Mouse (Mus musculus) midbrain, embryonic 13.5 days (tissue): ENCODE results near the gene Ccdc3. TPM values are rescaled to one million over a fixed set of nuclear protein-coding genes. Genes with fewer than 3 reads are reported as not detected.
"Not testable (repeated sequence)": the region's sequence is repeated elsewhere in the genome, so short reads cannot be mapped to it uniquely, and the experiment has no call there.

Experiments used
- ATAC-seq: fragments of 200-750 bp; cut with Nextera tagmentation; 2 replicates; pipeline ENCODE4 v1.8.0; 2017; ENCODE audit warnings: mild to moderate bottlenecking, moderate TSS enrichment, moderate library complexity
- H3K27ac ChIP-seq: fragments of 300-500 bp; sonication (generic); 2 replicates; pipeline ENCODE4 v1.5.1; 2015; ENCODE audit warnings: inconsistent platforms, mild to moderate bottlenecking, moderate library complexity
- H3K27me3 ChIP-seq: fragments of 300-500 bp; sonication (generic); 2 replicates; pipeline ENCODE4 v1.6.1; 2015; ENCODE audit warnings: mild to moderate bottlenecking, inconsistent platforms
- H3K36me3 ChIP-seq: fragments of 300-500 bp; sonication (generic); 2 replicates; pipeline ENCODE4 v1.6.1; 2015; ENCODE audit warnings: mild to moderate bottlenecking, inconsistent platforms
- H3K4me1 ChIP-seq: fragments of 300-500 bp; sonication (generic); replicated peaks from 2 replicates; pipeline ENCODE4 v1.6.1; 2015; ENCODE audit warnings: inconsistent platforms
- H3K4me2 ChIP-seq: fragments of 300-500 bp; sonication (generic); replicated peaks from 2 replicates; pipeline ENCODE4 v1.6.1; 2015; ENCODE audit warnings: moderate library complexity, mild to moderate bottlenecking, inconsistent platforms
- H3K4me3 ChIP-seq: fragments of 300-500 bp; sonication (generic); replicated peaks from 2 replicates; pipeline ENCODE4 v1.5.1; 2015; ENCODE audit warnings: mild to moderate bottlenecking, inconsistent platforms
- H3K9ac ChIP-seq: fragments of 300-500 bp; sonication (generic); replicated peaks from 2 replicates; pipeline ENCODE4 v1.6.1; 2015; ENCODE audit warnings: mild to moderate bottlenecking, inconsistent platforms
- H3K9me3 ChIP-seq: fragments of 300-500 bp; sonication (generic); 2 replicates; pipeline ENCODE4 v1.6.1; 2016; ENCODE audit warnings: mild to moderate bottlenecking, inconsistent platforms
- WGBS: fragments of 180-500 bp; shearing (Covaris S2); methylation state at CpG from one replicate; pipeline ENCODE4 v1.1.7; 2015; 5-methylcytosine and 5-hydroxymethylcytosine counted together
- polyA plus RNA-seq: library from polyadenylated mRNA; unstranded; fragments of >200 nt; fragmentation: Nextera tagmentation; extraction: Ambion mirVana; gene quantifications from 2 replicates; pipeline ENCODE4 v1.2.1, GENCODE M21; 2015

Ccdc3 gene
- polyA plus RNA-seq, 1 experiment from 2014 or later: 8.6 TPM

GRCm38 (mm10) chr2:5222571-5222970 is 85.0 kb downstream of the Ccdc3 start:
- 76% methylated on average over 2 of the region's 2 CpGs for WGBS
- ATAC-seq: no peak

DNA sequence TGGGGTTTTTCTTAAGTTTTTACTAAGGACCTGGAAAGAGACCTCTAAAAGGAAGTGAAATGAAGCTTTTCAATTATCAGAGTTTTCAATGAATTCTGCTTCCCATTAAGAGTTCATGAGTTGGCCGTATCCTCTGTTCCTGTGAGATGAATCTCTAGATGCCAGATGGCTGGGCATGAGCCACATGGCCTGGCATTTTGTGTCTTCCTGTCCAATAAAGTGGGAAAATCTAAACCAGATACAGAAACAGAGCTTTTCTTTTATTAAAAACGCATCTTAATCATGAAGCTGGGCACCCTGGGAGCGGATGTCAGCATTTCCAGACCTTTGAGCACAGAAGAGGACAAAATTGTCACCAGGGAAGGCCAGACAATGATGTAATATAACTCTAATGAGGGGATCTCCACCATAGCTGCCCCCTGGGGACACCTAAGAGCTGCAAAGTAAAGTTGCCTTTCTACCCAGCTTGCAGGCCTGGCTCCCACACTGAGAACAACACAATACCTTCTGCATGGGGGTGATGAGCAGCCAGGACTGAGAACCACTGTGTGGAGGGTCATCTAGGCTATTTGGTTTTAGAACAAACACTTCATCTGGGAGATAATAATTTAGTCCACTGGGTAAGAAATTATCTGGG is 99.4 kb downstream of the Ccdc3 start:
- H3K4me2 ChIP-seq: no peak overlapping the region
- WGBS: 74% methylated on average over 3 of the region's 3 CpGs
- ATAC-seq: no peak
- H3K9ac ChIP-seq: no peak overlapping the region
- no peaks in the 10 kb centered on the region for H3K9me3 ChIP-seq
- H3K27me3 ChIP-seq: no peaks in the 10 kb centered on the region
- H3K4me1 ChIP-seq: no peaks in the 10 kb centered on the region
- H3K36me3 ChIP-seq: no peaks in the 10 kb centered on the region
- no peak overlapping the region for H3K27ac ChIP-seq
- no peak overlapping the region for H3K4me3 ChIP-seq

More at GRCm38 (mm10) chr2:5222571-5222970, 85.0 kb downstream of the Ccdc3 start:
- no peak overlapping the region for H3K9ac ChIP-seq
- H3K4me2 ChIP-seq: no peak overlapping the region
- no peak overlapping the region for H3K4me3 ChIP-seq
- H3K36me3 ChIP-seq: no peaks in the 10 kb centered on the region
- H3K27me3 ChIP-seq: no peaks in the 10 kb centered on the region
- no peaks in the 10 kb centered on the region for H3K9me3 ChIP-seq
- H3K4me1 ChIP-seq: no peaks in the 10 kb centered on the region
- H3K27ac ChIP-seq: no peak overlapping the region

GRCm38 (mm10) chr2:5237870-5238269 is 100.3 kb downstream of the Ccdc3 start:
- Histone ChIP-seq H3K4me1 (no peaks in the 10 kb centered on the region), H3K9me3 (no peaks in the 10 kb centered on the region), H3K27me3 (no peaks in the 10 kb centered on the region), H3K36me3 (no peaks in the 10 kb centered on the region), H3K4me3 (no peak overlapping the region), H3K4me2 (no peak overlapping the region), H3K9ac (no peak overlapping the region), H3K27ac (no peak overlapping the region)
- no peak for ATAC-seq
- 84% methylated on average over 5 of the region's 5 CpGs for WGBS

DNA sequence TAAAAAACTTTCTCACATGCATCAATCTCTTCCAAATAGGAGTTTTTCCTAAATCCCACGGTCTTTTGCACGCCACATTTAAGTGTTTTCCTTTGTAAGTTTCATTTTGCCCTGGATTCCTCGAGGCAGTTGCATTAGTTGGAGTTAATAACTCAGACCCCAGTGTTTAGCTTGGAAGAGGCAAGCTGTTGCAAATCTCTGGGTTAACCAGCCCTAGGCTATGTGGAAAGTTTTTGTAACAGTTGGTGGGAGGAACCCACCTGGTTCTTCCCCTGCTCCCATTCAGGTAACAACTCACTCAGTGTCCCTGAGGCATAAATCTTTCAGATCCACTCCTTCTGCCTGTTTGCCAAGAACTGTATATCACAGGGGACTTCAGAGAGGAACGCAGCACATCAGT is 101.9 kb downstream of the Ccdc3 start:
- no peak for ATAC-seq
- no peak overlapping the region for H3K4me3 ChIP-seq
- H3K9ac ChIP-seq: no peak overlapping the region
- no peaks in the 10 kb centered on the region for H3K9me3 ChIP-seq
- H3K27me3 ChIP-seq: no peaks in the 10 kb centered on the region
- no peak overlapping the region for H3K4me2 ChIP-seq
- H3K36me3 ChIP-seq: no peaks in the 10 kb centered on the region
- H3K4me1 ChIP-seq: no peaks in the 10 kb centered on the region
- WGBS: 81% methylated on average over 4 of the region's 4 CpGs
- no peak overlapping the region for H3K27ac ChIP-seq

GRCm38 (mm10) chr2:5241469-5241897 is 103.9 kb downstream of the Ccdc3 start:
- H3K36me3 ChIP-seq: no peaks in the 10 kb centered on the region
- no peak overlapping the region for H3K27ac ChIP-seq
- ATAC-seq: no peak
- H3K27me3 ChIP-seq: no peaks in the 10 kb centered on the region
- H3K9me3 ChIP-seq: no peaks in the 10 kb centered on the region
- no peak overlapping the region for H3K4me3 ChIP-seq
- 59% methylated on average over 6 of the region's 6 CpGs for WGBS
- no peak overlapping the region for H3K9ac ChIP-seq
- H3K4me2 ChIP-seq: no peak overlapping the region
- no peaks in the 10 kb centered on the region for H3K4me1 ChIP-seq

DNA sequence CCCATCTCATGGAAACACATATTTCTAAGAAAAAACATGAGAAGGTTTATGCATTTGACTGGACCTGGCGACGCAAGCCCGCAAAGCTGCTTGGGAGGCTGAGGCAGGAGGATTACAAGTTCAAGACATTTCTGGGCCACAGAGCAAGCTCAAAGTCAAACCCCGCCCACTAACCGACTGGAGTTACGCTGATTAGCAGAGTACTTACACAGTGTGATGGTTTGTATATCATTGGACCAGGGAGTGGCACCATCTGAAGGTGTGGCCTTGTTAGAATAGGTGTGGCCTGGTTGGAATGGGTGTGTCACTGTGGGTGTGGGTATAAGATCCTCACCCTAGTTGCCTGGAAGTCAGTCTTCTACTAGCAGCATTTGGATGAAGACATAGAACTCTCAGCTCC is 111.6 kb downstream of the Ccdc3 start:
- not testable (repeated sequence) for H3K36me3 ChIP-seq, H3K4me3 ChIP-seq, H3K4me1 ChIP-seq, H3K27ac ChIP-seq, H3K9me3 ChIP-seq, H3K27me3 ChIP-seq, ATAC-seq, H3K9ac ChIP-seq, H3K4me2 ChIP-seq
- WGBS: 93% methylated on average over 6 of the region's 6 CpGs

- H3K4me1 ChIP-seq: no peaks in the 10 kb centered on the region
- no peak overlapping the region for H3K4me3 ChIP-seq
- no peaks in the 10 kb centered on the region for H3K36me3 ChIP-seq
- H3K27ac ChIP-seq: no peak overlapping the region
- H3K27me3 ChIP-seq: no peaks in the 10 kb centered on the region
- H3K9ac ChIP-seq: no peak overlapping the region
- no peaks in the 10 kb centered on the region for H3K9me3 ChIP-seq
- ATAC-seq: no peak
- H3K4me2 ChIP-seq: no peak overlapping the region
- WGBS: 82% methylated on average over 12 of the region's 12 CpGs
Measured at GRCm38 (mm10) chr2:5249969-5250368, 112.4 kb downstream of the Ccdc3 start.

DNA sequence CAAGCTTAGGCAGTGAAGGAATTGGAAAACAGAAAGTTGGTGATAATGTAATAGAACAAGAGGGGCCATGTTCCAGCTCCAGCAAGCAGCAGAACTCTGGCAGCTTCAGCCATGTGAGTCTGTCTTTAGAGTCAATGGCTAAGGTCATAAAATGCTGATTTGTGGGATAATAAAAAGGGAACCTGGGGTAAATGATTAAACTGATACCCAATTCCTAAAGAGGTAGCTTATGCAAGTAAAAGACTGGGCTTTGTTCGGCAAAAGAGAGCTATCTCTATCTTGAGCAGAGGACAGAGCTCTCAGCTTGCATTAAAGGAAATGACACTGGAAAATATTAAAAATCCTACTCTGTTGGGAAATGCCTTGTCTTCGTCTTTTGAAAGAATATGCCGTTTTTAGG is 120.7 kb downstream of the Ccdc3 start:
- H3K4me3 ChIP-seq: no peak overlapping the region
- no peaks in the 10 kb centered on the region for H3K4me1 ChIP-seq
- no peak overlapping the region for H3K9ac ChIP-seq
- H3K4me2 ChIP-seq: no peak overlapping the region
- H3K9me3 ChIP-seq: 0 out of 2 replicates have a peak, but pooled peaks cover 4% of the 10 kb centered on the region
- H3K36me3 ChIP-seq: no peaks in the 10 kb centered on the region
- no peak for ATAC-seq
- H3K27me3 ChIP-seq: no peaks in the 10 kb centered on the region
- 91% methylated on average over 3 of the region's 3 CpGs for WGBS
- H3K27ac ChIP-seq: no peak overlapping the region

- Histone ChIP-seq H3K9me3 (0 out of 2 replicates have a peak, but pooled peaks cover under 1% of the 10 kb centered on the region), H3K4me3 (no peak overlapping the region), H3K27ac (no peak overlapping the region), H3K36me3 (no peaks in the 10 kb centered on the region), H3K4me2 (no peak overlapping the region), H3K4me1 (no peaks in the 10 kb centered on the region), H3K9ac (no peak overlapping the region), H3K27me3 (no peaks in the 10 kb centered on the region)
- WGBS: 75% methylated on average over 2 of the region's 2 CpGs
- ATAC-seq: no peak
Measured at GRCm38 (mm10) chr2:5262279-5262678, 124.7 kb downstream of the Ccdc3 start.

DNA sequence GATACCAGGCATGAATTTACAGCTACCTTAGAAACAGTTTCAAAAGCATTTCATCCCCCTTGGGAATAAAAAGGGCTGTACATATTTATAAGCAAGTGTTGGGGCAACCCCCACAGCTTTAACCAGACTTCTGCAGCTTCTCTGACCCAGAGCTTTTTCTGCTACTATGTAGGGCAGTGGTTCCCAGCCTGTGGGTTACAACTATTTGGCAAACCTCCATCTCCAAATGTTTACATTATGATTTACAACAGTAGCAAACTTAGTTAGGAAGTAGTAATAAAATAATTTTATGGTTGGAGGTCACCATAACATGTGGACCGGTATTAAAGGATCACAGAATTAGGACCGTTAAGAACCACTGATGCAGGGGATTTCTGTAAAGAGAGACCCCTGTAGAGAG is 130.4 kb downstream of the Ccdc3 start:
- Histone ChIP-seq H3K4me1 (no peaks in the 10 kb centered on the region), H3K27ac (no peak overlapping the region), H3K36me3 (no peaks in the 10 kb centered on the region), H3K4me3 (no peak overlapping the region), H3K9me3 (peaks cover 6% of the 10 kb centered on the region; the same call in 1 of the 2 replicates), H3K9ac (no peak overlapping the region), H3K4me2 (no peak overlapping the region), H3K27me3 (no peaks in the 10 kb centered on the region)
- 76% methylated on average over 2 of the region's 2 CpGs for WGBS
- no peak for ATAC-seq

Other genes starting within 250 kb of the Ccdc3 start
- 47.4 and 51.2 TPM in 2 replicates for gene Phyh, start 218.8 kb upstream of the Ccdc3 start, polyA plus RNA-seq
- gene Ucma, start 161.7 kb upstream of the Ccdc3 start, polyA plus RNA-seq: 0.36 TPM in 1 of 2 replicates, not detected in the other
- gene Mcm10, start 125.0 kb upstream of the Ccdc3 start, polyA plus RNA-seq: 10.7 and 11.2 TPM in 2 replicates
- gene Optn, start 73.7 kb upstream of the Ccdc3 start, polyA plus RNA-seq: 5.8 and 6.2 TPM in 2 replicates